Mouse (Mus musculus) intestine, embryonic 14.5 days (tissue): ENCODE data around the gene Impg1. TPM values are rescaled to one million over a fixed set of nuclear protein-coding genes. Genes with fewer than 3 reads are reported as not detected.

Experiments used
- ATAC-seq: fragments of 200-750 bp; cut with Nextera tagmentation; replicated peaks from 2 replicates; pipeline ENCODE4 v1.8.0; 2017; ENCODE audit warnings: low read depth, moderate number of reproducible peaks, moderate TSS enrichment, moderate library complexity; ENCODE audit not compliant: low FRiP score, low TSS enrichment
- DNase-seq: peaks from one replicate; pipeline ENCODE4 v3.0.0-alpha.2; 2018; ENCODE audit warnings: low spot score
- H3K27ac ChIP-seq: fragments of 300-500 bp; sonication (generic); 2 replicates; pipeline ENCODE4 v1.5.1; 2014; ENCODE audit warnings: low read depth, mild to moderate bottlenecking, control low read depth
- H3K27me3 ChIP-seq: fragments of 300-500 bp; sonication (generic); replicated peaks from 2 replicates; pipeline ENCODE4 v1.6.1; 2014; ENCODE audit warnings: low read length, control low read depth; ENCODE audit not compliant: control insufficient read depth, insufficient read depth
- H3K36me3 ChIP-seq: fragments of 300-500 bp; sonication (generic); 2 replicates; pipeline ENCODE4 v1.6.1; 2014; ENCODE audit warnings: low read length, control low read depth; ENCODE audit not compliant: control insufficient read depth, insufficient read depth
- H3K4me1 ChIP-seq: fragments of 300-500 bp; sonication (generic); replicated peaks from 2 replicates; pipeline ENCODE4 v1.6.1; 2014; ENCODE audit warnings: low read length, control low read depth, mixed read lengths; ENCODE audit not compliant: control insufficient read depth, insufficient read depth
- H3K4me2 ChIP-seq: fragments of 300-500 bp; sonication (generic); 2 replicates; pipeline ENCODE4 v1.6.1; 2014; ENCODE audit warnings: low read length
- H3K4me3 ChIP-seq: fragments of 300-500 bp; sonication (generic); 2 replicates; pipeline ENCODE4 v1.5.1; 2014; ENCODE audit warnings: low read depth, low read length, control low read depth, mixed read lengths
- H3K9ac ChIP-seq: fragments of 300-500 bp; sonication (generic); 2 replicates; pipeline ENCODE4 v1.6.1; 2014; ENCODE audit warnings: mild to moderate bottlenecking, low read length
- H3K9me3 ChIP-seq: fragments of 300-500 bp; sonication (generic); 2 replicates; pipeline ENCODE4 v1.6.1; 2016; ENCODE audit warnings: low read length, control low read depth; ENCODE audit not compliant: control insufficient read depth
- WGBS: fragments of 180-500 bp; shearing (Covaris S2); extraction: QIAGEN DNeasy Blood & Tissue Kit; methylation state at CpG from one replicate; pipeline ENCODE4 v1.1.7; 2014; 5-methylcytosine and 5-hydroxymethylcytosine counted together
- polyA plus RNA-seq: library from polyadenylated mRNA; unstranded; fragments of >200 nt; fragmentation: Nextera tagmentation; extraction: Ambion mirVana; gene quantifications from 2 replicates; pipeline ENCODE4 v1.2.1, GENCODE M21; 2014

Gene Impg1
- polyA plus RNA-seq, 1 experiment from 2014 or later: 0.09 TPM

- no peak for DNase-seq
- Histone ChIP-seq H3K9ac (no peak overlapping the region), H3K4me2 (no peak overlapping the region), H3K9me3 (no peaks in the 10 kb centered on the region), H3K4me1 (no peaks in the 10 kb centered on the region), H3K27me3 (no peaks in the 10 kb centered on the region), H3K4me3 (no peak overlapping the region), H3K36me3 (no peaks in the 10 kb centered on the region), H3K27ac (no peak overlapping the region)
- WGBS: 81% methylated on average over 5 of the region's 5 CpGs
- ATAC-seq: no peak
Observed at GRCm38 (mm10) chr9:80391002-80391401, 74.3 kb downstream of the Impg1 start.

- DNase-seq (no peak), ATAC-seq (no peak)
- Histone ChIP-seq H3K27ac (no peak overlapping the region), H3K36me3 (no peaks in the 10 kb centered on the region), H3K9ac (no peak overlapping the region), H3K27me3 (no peaks in the 10 kb centered on the region), H3K4me2 (no peak overlapping the region), H3K9me3 (no peaks in the 10 kb centered on the region), H3K4me3 (no peak overlapping the region), H3K4me1 (no peaks in the 10 kb centered on the region)
- 82% methylated on average over 3 of the region's 3 CpGs for WGBS
Observed at GRCm38 (mm10) chr9:80387890-80388289, 77.4 kb downstream of the Impg1 start.

- 22% methylated on average over 5 of the region's 5 CpGs for WGBS
- Histone ChIP-seq H3K36me3 (no peaks in the 10 kb centered on the region), H3K27me3 (no peaks in the 10 kb centered on the region), H3K4me3 (no peak overlapping the region), H3K27ac (no peak overlapping the region), H3K9ac (no peak overlapping the region), H3K4me1 (no peaks in the 10 kb centered on the region), H3K9me3 (no peaks in the 10 kb centered on the region), H3K4me2 (no peak overlapping the region)
- DNase-seq: no peak
- ATAC-seq: no peak
Observed at GRCm38 (mm10) chr9:80386492-80386891, 78.8 kb downstream of the Impg1 start.

GRCm38 (mm10) chr9:80386000-80386399 is 79.3 kb downstream of the Impg1 start:
- ATAC-seq (no peak), DNase-seq (peak; percentile 54)
- no peak overlapping the region for H3K4me3 ChIP-seq
- H3K27ac ChIP-seq: no peak overlapping the region
- H3K27me3 ChIP-seq: no peaks in the 10 kb centered on the region
- no peak overlapping the region for H3K4me2 ChIP-seq
- H3K4me1 ChIP-seq: no peaks in the 10 kb centered on the region
- H3K36me3 ChIP-seq: no peaks in the 10 kb centered on the region
- WGBS: 45% methylated on average over 7 of the region's 7 CpGs
- no peak overlapping the region for H3K9ac ChIP-seq
- H3K9me3 ChIP-seq: no peaks in the 10 kb centered on the region

- no peak for ATAC-seq
- no peak for DNase-seq
- no peak overlapping the region for H3K4me3 ChIP-seq
- no peak overlapping the region for H3K27ac ChIP-seq
- H3K4me1 ChIP-seq: no peaks in the 10 kb centered on the region
- no peaks in the 10 kb centered on the region for H3K36me3 ChIP-seq
- no peaks in the 10 kb centered on the region for H3K9me3 ChIP-seq
- H3K27me3 ChIP-seq: no peaks in the 10 kb centered on the region
- WGBS: 74% methylated on average over 4 of the region's 4 CpGs
- no peak overlapping the region for H3K9ac ChIP-seq
- no peak overlapping the region for H3K4me2 ChIP-seq
Observed at GRCm38 (mm10) chr9:80382711-80383110, 82.6 kb downstream of the Impg1 start.

DNA sequence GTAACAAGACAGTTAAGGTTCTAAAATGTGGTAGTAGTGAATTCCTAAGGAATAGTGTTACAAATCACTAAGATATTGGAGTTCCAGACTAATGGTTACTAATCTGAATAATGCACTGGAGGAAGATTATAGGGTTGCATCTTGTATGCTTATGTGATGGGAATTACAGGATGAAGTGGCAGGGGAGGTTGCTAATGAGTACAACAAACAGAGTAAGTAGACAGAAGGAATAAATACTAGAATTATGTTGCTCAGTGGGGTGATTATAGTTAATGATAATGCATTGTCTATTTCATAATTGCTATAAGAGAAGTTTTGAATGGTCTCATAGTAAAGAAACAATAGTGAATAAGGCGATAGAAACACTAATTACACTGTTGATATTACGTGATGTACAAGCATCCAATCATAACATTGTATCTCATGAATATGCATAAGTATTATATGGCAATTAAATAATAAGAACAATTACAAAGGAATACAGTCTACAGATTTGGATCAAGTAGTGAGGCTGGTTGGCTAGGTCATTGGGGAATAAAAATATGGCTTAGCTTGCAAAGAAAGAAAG is 85.1 kb downstream of the Impg1 start:
- H3K36me3 ChIP-seq: no peaks in the 10 kb centered on the region
- no peak overlapping the region for H3K4me3 ChIP-seq
- DNase-seq: no peak
- 93% methylated on average over 2 of the region's 2 CpGs for WGBS
- ATAC-seq: no peak
- H3K9me3 ChIP-seq: no peaks in the 10 kb centered on the region
- H3K4me2 ChIP-seq: no peak overlapping the region
- no peaks in the 10 kb centered on the region for H3K27me3 ChIP-seq
- H3K4me1 ChIP-seq: no peaks in the 10 kb centered on the region
- no peak overlapping the region for H3K27ac ChIP-seq
- no peak overlapping the region for H3K9ac ChIP-seq

DNA sequence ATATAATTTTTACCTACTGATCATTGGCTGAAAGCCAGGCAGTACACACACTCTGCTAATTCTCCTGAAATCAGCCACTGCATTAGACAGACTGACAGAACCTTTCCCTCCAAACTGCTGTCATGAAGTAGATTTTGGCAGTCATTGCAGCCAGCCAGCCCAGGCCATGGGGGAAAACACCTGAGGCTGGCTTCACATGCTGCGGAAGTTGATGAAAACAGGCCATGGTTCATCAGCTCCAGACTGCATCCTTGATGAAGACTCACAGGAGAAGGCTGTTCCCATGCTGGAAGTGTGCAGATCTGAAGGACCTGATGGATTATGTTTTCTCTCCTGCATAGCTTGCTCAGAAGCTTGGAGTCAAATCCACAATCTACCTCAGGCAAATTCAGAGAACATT is 91.2 kb downstream of the Impg1 start:
- DNase-seq (no peak), ATAC-seq (no peak)
- Histone ChIP-seq H3K9me3 (no peaks in the 10 kb centered on the region), H3K9ac (no peak overlapping the region), H3K36me3 (no peaks in the 10 kb centered on the region), H3K27me3 (no peaks in the 10 kb centered on the region), H3K4me2 (no peak overlapping the region), H3K27ac (no peak overlapping the region), H3K4me1 (no peaks in the 10 kb centered on the region), H3K4me3 (no peak overlapping the region)
- 85% methylated on average over 1 of the region's 1 CpGs for WGBS

- Histone ChIP-seq H3K9ac (no peak overlapping the region), H3K27me3 (no peaks in the 10 kb centered on the region), H3K4me3 (no peak overlapping the region), H3K4me2 (no peak overlapping the region), H3K9me3 (no peaks in the 10 kb centered on the region), H3K4me1 (no peaks in the 10 kb centered on the region), H3K27ac (no peak overlapping the region), H3K36me3 (no peaks in the 10 kb centered on the region)
- 86% methylated on average over 5 of the region's 5 CpGs for WGBS
- DNase-seq: no peak
- no peak for ATAC-seq
Observed at GRCm38 (mm10) chr9:80373304-80373739, 92.0 kb downstream of the Impg1 start.

DNA sequence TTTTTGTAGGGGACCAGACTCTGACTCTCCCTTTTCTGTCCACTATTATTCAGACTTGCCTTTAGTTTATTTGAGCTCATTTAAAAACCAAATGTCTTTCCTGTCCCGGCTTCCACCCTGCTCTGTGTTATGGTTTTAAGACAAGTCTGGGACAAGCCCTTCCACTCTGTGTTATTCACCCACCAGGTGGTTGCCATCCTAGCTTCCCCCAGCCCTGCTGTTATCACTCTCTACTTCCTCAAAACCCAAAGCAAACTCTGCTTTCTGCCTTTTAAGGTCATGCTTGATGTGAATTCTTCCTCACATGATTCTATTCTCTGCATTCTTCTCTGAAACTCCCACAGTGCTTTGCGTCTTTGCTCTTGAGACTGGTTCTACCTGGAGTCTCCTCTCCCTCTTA is 96.6 kb downstream of the Impg1 start:
- Histone ChIP-seq H3K27ac (no peak overlapping the region), H3K9me3 (no peaks in the 10 kb centered on the region), H3K9ac (no peak overlapping the region), H3K36me3 (no peaks in the 10 kb centered on the region), H3K4me3 (no peak overlapping the region), H3K4me2 (no peak overlapping the region), H3K4me1 (no peaks in the 10 kb centered on the region), H3K27me3 (no peaks in the 10 kb centered on the region)
- ATAC-seq (no peak), DNase-seq (no peak)
- WGBS: 59% methylated on average over 2 of the region's 2 CpGs
